In the genomic region with DNA sequence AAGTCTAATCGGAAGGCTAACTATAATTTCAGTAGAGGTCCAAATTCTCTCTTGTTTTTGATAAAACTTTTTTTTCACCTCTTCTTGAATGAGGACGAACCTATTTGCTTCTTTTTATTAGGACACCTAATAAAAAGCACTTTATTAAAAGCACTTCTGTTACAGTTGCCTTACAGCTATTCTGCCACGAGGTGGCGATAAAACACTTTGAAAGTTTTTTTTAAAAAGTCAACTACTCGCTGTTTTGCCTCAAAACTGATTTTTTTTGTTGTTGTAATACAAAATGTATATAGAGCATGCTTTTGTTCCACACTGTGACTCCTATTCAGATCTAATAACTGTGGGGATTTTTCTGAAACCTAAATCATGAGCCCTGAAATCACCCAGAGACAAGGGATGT, we compare ENCODE assay signal across 20 mouse cellular contexts. TPM values are rescaled to one million over a fixed set of nuclear protein-coding genes. Genes with fewer than 3 reads are reported as not detected.
A peak's percentile ranks its signal among the peaks of the same experiment; 100 is the strongest.
DNase-seq lines count a peak whose midpoint lies in the region; ATAC-seq lines count a peak whose summit lies in the region.
"Not testable (repeated sequence)": the region's sequence is repeated elsewhere in the genome, so short reads cannot be mapped to it uniquely, and the experiment has no call there.
"Had no signal": no experiment of that assay in that cellular context is flagged by ENCODE, and none has a peak within 500 bp of the region (broad histone marks: within the 10 kb centered on the region; RNA-seq: fewer than 3 reads in every experiment).

No protein-coding gene starts in this region.

- H3K36me3 ChIP-seq in midbrain, embryonic 14.5 days (ENCODE audit: control insufficient read depth, insufficient read depth, low read length) = not testable (repeated sequence)

- not testable (repeated sequence) for H3K4me2 ChIP-seq in midbrain, embryonic 14.5 days (ENCODE audit: low read length)

- 25% methylated on average over 5 of the region's 5 CpGs for WGBS in midbrain, embryonic 14.5 days

- not testable (repeated sequence) for H3K9ac ChIP-seq in midbrain, embryonic 14.5 days (replicated peaks; ENCODE audit: low read length)

- H3K27me3 ChIP-seq in midbrain, embryonic 14.5 days (ENCODE audit: control insufficient read depth, insufficient read depth, low read length) = not testable (repeated sequence)

- H3K27ac ChIP-seq in midbrain, embryonic 14.5 days (replicated peaks; ENCODE audit: low read depth, low read length) = not testable (repeated sequence)

- intact Hi-C loops in left cerebral cortex, postnatal 14 days (cut with DNase I) = not testable (repeated sequence)

- H3K4me1 ChIP-seq in midbrain, embryonic 14.5 days (ENCODE audit: control insufficient read depth, insufficient read depth, low read length) = not testable (repeated sequence)

- H3K9me3 ChIP-seq in midbrain, embryonic 14.5 days (ENCODE audit: control insufficient read depth, low read length) = not testable (repeated sequence)

- not testable (repeated sequence) for ATAC-seq in midbrain, embryonic 14.5 days (ENCODE audit: low FRiP score, low TSS enrichment)

- peak; percentile 5 for DNase-seq in 416B (ENCODE audit: low read depth)
- peak; percentile 44 for DNase-seq in adrenal gland, postnatal 10 days
- peak; percentile 14 for DNase-seq in embryo, embryonic 11 days
- DNase-seq in heart, postnatal 4 days = peak; percentile 18
- peak; percentile 25 for DNase-seq in kidney, postnatal 10 days
- DNase-seq in left cerebral cortex, postnatal 14 days (ENCODE audit: low spot score in 2 of 2) = peak; percentile 22 to 57
- DNase-seq in midbrain, embryonic 14.5 days = peak; percentile 49
- DNase-seq in right cerebral cortex, postnatal 4 days = peak; percentile 12

- H3K4me3 ChIP-seq in midbrain, embryonic 14.5 days (replicated peaks; ENCODE audit: low read depth, low read length) = not testable (repeated sequence)

RNA-seq across cellular contexts. Expression of a gene that starts 11.2 kb away (rescaled TPM):
- total RNA-seq in adrenal gland, postnatal 10 days (2021) = not detected
- total RNA-seq in heart, postnatal 4 days (2021) = under 1 TPM in 1 of 2 experiments, not detected in 1; 0.41 TPM
- not detected for total RNA-seq in left cerebral cortex, postnatal 14 days (2021)
- polyA plus RNA-seq in midbrain, embryonic 14.5 days (2014; fragmentation: Nextera tagmentation; extraction: Ambion mirVana) = not detected in 2 replicates
- total RNA-seq: gastrocnemius, postnatal 4 days; layer of hippocampus, adult 18-20 months; megakaryocyte, adult 5-6 weeks had no signal
- polyA plus RNA-seq: forebrain, embryonic 10.5 days; heart, embryonic 12.5 days; hindbrain, embryonic 10.5 days; intestine, embryonic 14.5 days; neural tube, embryonic 13.5 days; spleen, adult 2 months; stomach, embryonic 16.5 days had no signal

RNA-seq across cellular contexts. Expression of a gene that starts 46.0 kb away (rescaled TPM):
- total RNA-seq in adrenal gland, postnatal 10 days (2021) = not detected
- total RNA-seq in heart, postnatal 4 days (2021) = not detected
- not detected for total RNA-seq in left cerebral cortex, postnatal 14 days (2021)
- polyA plus RNA-seq in midbrain, embryonic 14.5 days (2014; fragmentation: Nextera tagmentation; extraction: Ambion mirVana) = not detected in 2 replicates
- total RNA-seq: gastrocnemius, postnatal 4 days; layer of hippocampus, adult 18-20 months; megakaryocyte, adult 5-6 weeks had no signal
- polyA plus RNA-seq: embryonic facial prominence, embryonic 14.5 days; forebrain, embryonic 10.5 days; heart, embryonic 12.5 days; hindbrain, embryonic 10.5 days; intestine, embryonic 14.5 days; lung, adult 2 months; neural tube, embryonic 13.5 days; spleen, adult 2 months; stomach, embryonic 16.5 days had no signal
